ENCODE assay signal across 25 mouse cellular contexts in genomic region chr8:105207675-105208273, GRCm38 (mm10). TPM values are rescaled to one million over a fixed set of nuclear protein-coding genes. Genes with fewer than 3 reads are reported as not detected.
"Had no signal": no experiment of that assay in that cellular context is flagged by ENCODE, and none has a peak within 500 bp of the region (broad histone marks: within the 10 kb centered on the region; RNA-seq: fewer than 3 reads in every experiment).

No protein-coding gene starts in this region.

- H3K27ac ChIP-seq: heart, embryonic 10.5 days; hindbrain, embryonic 13.5 days; hindbrain, embryonic 15.5 days; hindbrain, postnatal 0 days; kidney, embryonic 15.5 days; kidney, postnatal 0 days; limb, embryonic 13.5 days; liver, embryonic 13.5 days had no signal

- H3K4me2 ChIP-seq: heart, embryonic 12.5 days; hindbrain, embryonic 13.5 days; hindbrain, embryonic 15.5 days; kidney, embryonic 15.5 days; limb, embryonic 13.5 days; limb, embryonic 15.5 days; liver, embryonic 11.5 days; liver, embryonic 13.5 days had no signal

- H3K4me1 ChIP-seq: heart, embryonic 10.5 days; hindbrain, embryonic 13.5 days; hindbrain, embryonic 15.5 days; kidney, embryonic 15.5 days; limb, embryonic 13.5 days; limb, embryonic 15.5 days had no signal

- ATAC-seq: intestine, embryonic 16.5 days had no signal

- H3K9ac ChIP-seq: heart, embryonic 12.5 days; hindbrain, embryonic 13.5 days; hindbrain, embryonic 15.5 days; kidney, embryonic 15.5 days; limb, embryonic 13.5 days; limb, embryonic 15.5 days; liver, embryonic 13.5 days had no signal

- H3K27me3 ChIP-seq: heart, embryonic 12.5 days; hindbrain, embryonic 13.5 days; hindbrain, embryonic 15.5 days; kidney, embryonic 15.5 days; limb, embryonic 13.5 days; limb, embryonic 15.5 days; liver, embryonic 13.5 days had no signal

- DNase-seq: gastrocnemius, postnatal 14 days; gastrocnemius, postnatal 36 days; heart, adult 18-20 months; heart, postnatal 10 days; kidney, adult 11 months; kidney, adult 2 months; kidney, adult 9 months; kidney, postnatal 14 days; kidney, postnatal 36 days; layer of hippocampus, adult 9-11 months; layer of hippocampus, postnatal 36 days; left cerebral cortex, postnatal 4 days; liver, embryonic 13.5 days had no signal

- H3K4me3 ChIP-seq: heart, embryonic 10.5 days; heart, embryonic 12.5 days; hindbrain, embryonic 13.5 days; hindbrain, embryonic 15.5 days; kidney, embryonic 15.5 days; limb, embryonic 13.5 days; limb, embryonic 15.5 days; liver, embryonic 13.5 days had no signal

- H3K9me3 ChIP-seq: heart, embryonic 10.5 days; heart, embryonic 12.5 days; hindbrain, embryonic 13.5 days; hindbrain, embryonic 15.5 days; kidney, embryonic 15.5 days; limb, embryonic 13.5 days; limb, embryonic 15.5 days; liver, embryonic 13.5 days had no signal

- H3K36me3 ChIP-seq: liver, embryonic 13.5 days had no signal

RNA-seq across cellular contexts. Expression of gene B3gnt9, which starts 47.2 kb away (rescaled TPM):
- total RNA-seq: hematopoietic stem cell, adult 5-6 weeks had no signal
